Mouse (Mus musculus) spleen, adult 2 months (tissue): ENCODE results near the gene Cyld.

Source experiments
- CTCF ChIP-seq: fragments of 200-500 bp; IDR thresholded peaks from 2 replicates; pipeline ENCODE4 v1.5.1; 2011; ENCODE audit warnings: mild to moderate bottlenecking, inconsistent platforms; ENCODE audit not compliant: insufficient read depth, insufficient read length, insufficient replicate concordance; ENCODE audit errors: extremely low read depth
- POLR2A ChIP-seq: fragments of 200-500 bp; IDR thresholded peaks from 2 replicates; pipeline ENCODE4 v1.6.1; 2011; ENCODE audit warnings: low read depth, low read length, inconsistent platforms

- TF ChIP-seq POLR2A (no peak), CTCF (no peak)
Measured at GRCm38 (mm10) chr8:88796651-88797050, 99.8 kb downstream of the Cyld start.
